7 mouse cellular contexts compared by ENCODE assay signal in the genomic region with DNA sequence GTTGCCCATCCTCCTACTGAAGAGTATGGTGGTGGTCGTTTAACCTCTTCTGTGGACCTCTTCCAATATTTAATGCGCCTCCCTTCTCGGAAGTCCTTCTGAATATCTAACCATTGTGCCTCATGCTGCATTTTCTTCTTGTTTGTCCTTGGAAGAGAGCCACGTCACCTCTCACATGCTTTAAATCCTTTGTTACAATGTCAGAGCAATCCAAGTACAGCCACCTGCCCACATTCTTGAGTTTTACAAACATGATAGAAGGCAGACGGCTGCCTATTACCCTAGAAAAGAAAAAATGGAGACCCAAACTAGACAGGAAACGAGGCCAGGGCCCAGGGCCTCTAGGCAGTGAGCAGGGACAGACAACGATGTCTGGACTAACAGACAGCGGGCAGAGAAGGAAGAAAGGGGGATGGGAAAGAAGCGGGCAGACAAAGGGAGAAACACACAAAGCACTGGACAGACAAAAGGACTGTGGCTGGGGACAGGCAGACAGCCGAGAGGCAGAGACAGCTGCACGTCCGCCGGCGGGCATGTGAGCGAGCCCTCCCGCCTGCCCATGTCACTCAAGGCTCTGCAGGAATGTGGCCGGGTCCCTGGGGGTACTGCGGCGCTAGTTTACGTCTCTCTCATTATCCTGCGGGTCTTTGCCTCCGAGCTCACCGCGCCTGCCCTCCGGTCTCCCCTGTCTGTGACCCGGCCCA. TPM values are rescaled to one million over a fixed set of nuclear protein-coding genes. Genes with fewer than 3 reads are reported as not detected.
DNase-seq lines count a peak whose midpoint lies in the region; ATAC-seq and TF ChIP-seq lines count a peak whose summit lies in the region.

No protein-coding gene starts in this region.

- H3K36me3 ChIP-seq in lung, embryonic 15.5 days = no peaks in the 10 kb centered on the region
- no peaks in the 10 kb centered on the region for H3K36me3 ChIP-seq in embryonic facial prominence, embryonic 15.5 days
- H3K36me3 ChIP-seq in limb, embryonic 12.5 days = no peaks in the 10 kb centered on the region
- no peaks in the 10 kb centered on the region for H3K36me3 ChIP-seq in small intestine, adult 2 months (ENCODE audit: control insufficient read depth, insufficient read depth, low read length)

- peaks cover 92% of the 10 kb centered on the region for H3K27me3 ChIP-seq in lung, embryonic 15.5 days
- peaks cover 93% of the 10 kb centered on the region for H3K27me3 ChIP-seq in embryonic facial prominence, embryonic 15.5 days
- peaks cover 100% of the 10 kb centered on the region for H3K27me3 ChIP-seq in limb, embryonic 12.5 days
- H3K27me3 ChIP-seq in small intestine, adult 2 months (ENCODE audit: control insufficient read depth, insufficient read depth, low read length) = peaks cover 29% of the 10 kb centered on the region

- no peaks in the 10 kb centered on the region for H3K9me3 ChIP-seq in lung, embryonic 15.5 days
- H3K9me3 ChIP-seq in embryonic facial prominence, embryonic 15.5 days (replicated peaks) = no peaks in the 10 kb centered on the region
- peaks cover 4% of the 10 kb centered on the region; the same call in 1 of the 2 replicates for H3K9me3 ChIP-seq in limb, embryonic 12.5 days

- H3K4me1 ChIP-seq in lung, embryonic 15.5 days = peaks cover 19% of the 10 kb centered on the region
- peaks cover 33% of the 10 kb centered on the region for H3K4me1 ChIP-seq in embryonic facial prominence, embryonic 15.5 days
- H3K4me1 ChIP-seq in limb, embryonic 12.5 days (replicated peaks) = peaks cover 30% of the 10 kb centered on the region
- H3K4me1 ChIP-seq in small intestine, adult 2 months (ENCODE audit: control insufficient read depth, insufficient read depth, insufficient read length, low read length) = peaks cover 29% of the 10 kb centered on the region

- TF ChIP-seq CTCF in small intestine, adult 2 months (IDR thresholded peaks at IDR 0.05; ENCODE audit: extremely low read depth, insufficient read length, insufficient replicate concordance, low read depth, low read length) = no peak

- peak overlapping the region; percentile 92 for H3K4me2 ChIP-seq in lung, embryonic 15.5 days
- peak overlapping the region; percentile 80 for H3K4me2 ChIP-seq in embryonic facial prominence, embryonic 15.5 days (replicated peaks)
- peak overlapping the region; percentile 74 for H3K4me2 ChIP-seq in limb, embryonic 12.5 days

- H3K9ac ChIP-seq in lung, embryonic 15.5 days = no peak overlapping the region
- H3K9ac ChIP-seq in embryonic facial prominence, embryonic 15.5 days = no peak overlapping the region
- no peak overlapping the region; the same call in 1 of the 2 replicates for H3K9ac ChIP-seq in limb, embryonic 12.5 days (replicated peaks)

- WGBS in lung, embryonic 15.5 days = 6% methylated on average over 26 of the region's 26 CpGs
- whole genome bisulfite sequencing in embryonic facial prominence, embryonic 15.5 days = 6% methylated on average over 26 of the region's 26 CpGs
- WGBS in limb, embryonic 12.5 days = 3% methylated on average over 26 of the region's 26 CpGs
- 22% methylated on average over 26 of the region's 26 CpGs for WGBS in small intestine, adult 2 months

- TF ChIP-seq POLR2A in small intestine, adult 2 months (IDR thresholded peaks at IDR 0.05; ENCODE audit: low read depth, low read length) = no peak

- no peak for ATAC-seq in lung, embryonic 15.5 days (ENCODE audit: borderline replicate concordance, extremely low read depth, low FRiP score, low TSS enrichment)
- 0 out of 2 replicates have a peak, but pooled peaks have one; percentile 26 for ATAC-seq in embryonic facial prominence, embryonic 15.5 days (ENCODE audit: insufficient number of reproducible peaks, low FRiP score, low TSS enrichment, low read depth)
- no peak for ATAC-seq in limb, embryonic 12.5 days (ENCODE audit: insufficient number of reproducible peaks, insufficient read depth, low FRiP score, low TSS enrichment, low read depth)
- ATAC-seq in activated CD4-positive, CD25-positive, alpha-beta regulatory T cell, adult 4 months = no peak

- H3K4me3 ChIP-seq in lung, embryonic 15.5 days = peak overlapping the region; percentile 51
- H3K4me3 ChIP-seq in embryonic facial prominence, embryonic 15.5 days (replicated peaks) = peak overlapping the region; percentile 48
- H3K4me3 ChIP-seq in limb, embryonic 12.5 days (replicated peaks) = peak overlapping the region; percentile 43
- H3K4me3 ChIP-seq in small intestine, adult 2 months (ENCODE audit: low read depth, low read length) = peak overlapping the region; percentile 73

- DNase-seq in lung, postnatal 4 days = no peak
- no peak for DNase-seq in frontal cortex, adult 2 months (ENCODE audit: extremely low spot score in 1 of 2, low spot score in 1 of 2)

- no peak overlapping the region for H3K27ac ChIP-seq in lung, embryonic 15.5 days
- peak overlapping the region; percentile 55 for H3K27ac ChIP-seq in embryonic facial prominence, embryonic 15.5 days (replicated peaks)
- H3K27ac ChIP-seq in limb, embryonic 12.5 days = peak overlapping the region; percentile 25; the same call in 1 of the 2 replicates
- no peak overlapping the region for H3K27ac ChIP-seq in small intestine, adult 2 months (ENCODE audit: insufficient read depth, low read depth, low read length)

RNA-seq across cellular contexts. Expression of a gene that starts 2.9 kb away (rescaled TPM):
- polyA plus RNA-seq in lung, embryonic 15.5 days (2015; fragmentation: Nextera tagmentation; extraction: Ambion mirVana) = 16.1 and 17.6 TPM in 2 replicates
- 17.9 and 18.0 TPM in 2 replicates for polyA plus RNA-seq in embryonic facial prominence, embryonic 15.5 days (2015; fragmentation: Nextera tagmentation; extraction: Ambion mirVana)
- polyA plus RNA-seq in limb, embryonic 12.5 days (2016; fragmentation: Nextera tagmentation; extraction: Ambion mirVana) = 14.6 and 15.2 TPM in 2 replicates
- 9.1 and 9.8 TPM in 2 replicates for polyA plus RNA-seq in small intestine, adult 2 months (2012; rRNA removed)
- 16.1 and 16.3 TPM in 2 replicates for polyA plus RNA-seq in frontal cortex, adult 2 months (2012; rRNA removed)
- polyA plus RNA-seq in activated CD4-positive, CD25-positive, alpha-beta regulatory T cell, adult 4 months (2017; shearing (Covaris generic)) = 1 to 10 TPM; 4.0 to 5.8 TPM

Comparison
In these comparisons a context has a peak if more than half of its experiments do, and no peak if none do; other contexts are left out.
1. H3K27ac ChIP-seq: peak in embryonic facial prominence, embryonic 15.5 days (single experiment) and limb, embryonic 12.5 days (single experiment); none in lung, embryonic 15.5 days (single experiment) and small intestine, adult 2 months (single experiment).
2. Peak in every context shown above with its lines, with median percentiles within 50 percentile points of each other: H3K4me2 ChIP-seq and H3K4me3 ChIP-seq.